Mouse (Mus musculus) hindbrain, embryonic 12.5 days (tissue): Measurements from ENCODE around the gene Znhit6. TPM values are rescaled to one million over a fixed set of nuclear protein-coding genes. Genes with fewer than 3 reads are reported as not detected.

Source experiments
- ATAC-seq: fragments of 200-750 bp; cut with Nextera tagmentation; 2 replicates; pipeline ENCODE4 v1.8.0; 2017; ENCODE audit warnings: moderate TSS enrichment; ENCODE audit not compliant: low FRiP score
- H3K27ac ChIP-seq: fragments of 300-500 bp; sonication (generic); 2 replicates; pipeline ENCODE4 v1.5.1; 2016; ENCODE audit warnings: mild to moderate bottlenecking
- H3K27me3 ChIP-seq: fragments of 300-500 bp; sonication (generic); 2 replicates; pipeline ENCODE4 v1.6.1; 2016; ENCODE audit warnings: mild to moderate bottlenecking
- H3K36me3 ChIP-seq: fragments of 300-500 bp; sonication (generic); 2 replicates; pipeline ENCODE4 v1.6.1; 2016; ENCODE audit warnings: mild to moderate bottlenecking
- H3K4me1 ChIP-seq: fragments of 300-500 bp; sonication (generic); 2 replicates; pipeline ENCODE4 v1.6.1; 2016
- H3K4me2 ChIP-seq: fragments of 300-500 bp; sonication (generic); replicated peaks from 2 replicates; pipeline ENCODE4 v1.6.1; 2016; ENCODE audit warnings: mild to moderate bottlenecking
- H3K4me3 ChIP-seq: fragments of 300-500 bp; sonication (generic); 2 replicates; pipeline ENCODE4 v1.5.1; 2016; ENCODE audit warnings: mild to moderate bottlenecking
- H3K9ac ChIP-seq: fragments of 300-500 bp; sonication (generic); 2 replicates; pipeline ENCODE4 v1.6.1; 2016; ENCODE audit warnings: mild to moderate bottlenecking, moderate library complexity
- H3K9me3 ChIP-seq: fragments of 300-500 bp; sonication (generic); replicated peaks from 2 replicates; pipeline ENCODE4 v1.6.1; 2016; ENCODE audit warnings: mild to moderate bottlenecking
- WGBS: fragments of 180-500 bp; shearing (Covaris S2); methylation state at CpG from one replicate; pipeline ENCODE4 v1.1.7; 2016; 5-methylcytosine and 5-hydroxymethylcytosine counted together
- polyA plus RNA-seq: library from polyadenylated mRNA; unstranded; fragments of >200 nt; fragmentation: Nextera tagmentation; extraction: Ambion mirVana; gene quantifications from 2 replicates; pipeline ENCODE4 v1.2.1, GENCODE M21; 2016

Znhit6 gene
- polyA plus RNA-seq, 1 experiment from 2014 or later: 40.7 TPM

DNA sequence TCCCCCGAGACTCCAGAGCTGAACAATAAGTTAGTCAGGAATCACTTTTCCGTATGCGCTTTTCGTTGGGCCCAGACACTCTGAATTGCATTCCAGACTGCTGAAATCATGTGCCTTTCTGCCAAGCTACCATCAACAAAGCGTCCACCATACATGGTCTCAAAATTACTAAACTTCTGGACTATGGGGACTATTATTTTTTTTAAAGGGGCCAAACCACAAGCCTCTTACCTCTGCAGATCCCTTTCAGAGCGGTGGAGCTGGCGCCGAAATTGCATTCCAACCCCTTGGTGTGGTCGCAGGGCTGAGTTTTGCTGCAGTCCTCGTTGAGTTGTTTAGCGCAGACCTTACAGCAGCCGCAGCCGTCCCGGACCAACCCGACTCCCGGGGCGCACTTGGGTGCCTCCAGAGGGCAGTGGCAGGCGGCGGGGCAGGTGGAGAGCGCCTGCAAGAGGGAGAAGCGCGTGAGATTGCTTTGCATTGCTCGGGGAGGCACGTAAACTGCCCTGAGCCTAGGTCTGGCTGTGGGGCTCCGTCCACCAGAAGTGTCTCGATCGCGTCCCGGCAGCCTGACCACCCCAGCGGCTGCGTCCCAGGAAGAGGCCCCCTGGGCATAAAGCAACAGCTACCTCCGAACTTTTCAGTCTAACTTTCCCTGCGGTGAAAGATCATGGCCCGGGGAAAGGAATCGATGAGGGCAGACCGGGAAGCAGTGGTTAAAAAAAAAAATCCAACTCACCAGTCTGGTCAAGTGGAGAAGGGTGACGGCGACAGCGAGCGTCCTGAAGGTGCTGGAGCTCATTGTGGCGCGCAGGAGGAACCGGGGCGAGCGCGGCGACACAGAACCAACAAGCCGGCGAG is 73.2 kb downstream of the Znhit6 start:
- WGBS: under 1% methylated on average over 49 of the region's 49 CpGs
- H3K36me3 ChIP-seq: no peaks in the 10 kb centered on the region
- ATAC-seq: 0 out of 2 replicates have a peak, but pooled peaks have one; percentile 9
- peak overlapping the region; percentile 53 for H3K4me3 ChIP-seq
- peak overlapping the region; percentile 84 for H3K27ac ChIP-seq
- peaks cover 68% of the 10 kb centered on the region for H3K4me1 ChIP-seq
- H3K27me3 ChIP-seq: peaks cover 37% of the 10 kb centered on the region
- peak overlapping the region; percentile 73 for H3K9ac ChIP-seq
- peak overlapping the region; percentile 87 for H3K4me2 ChIP-seq
- H3K9me3 ChIP-seq: no peaks in the 10 kb centered on the region

DNA sequence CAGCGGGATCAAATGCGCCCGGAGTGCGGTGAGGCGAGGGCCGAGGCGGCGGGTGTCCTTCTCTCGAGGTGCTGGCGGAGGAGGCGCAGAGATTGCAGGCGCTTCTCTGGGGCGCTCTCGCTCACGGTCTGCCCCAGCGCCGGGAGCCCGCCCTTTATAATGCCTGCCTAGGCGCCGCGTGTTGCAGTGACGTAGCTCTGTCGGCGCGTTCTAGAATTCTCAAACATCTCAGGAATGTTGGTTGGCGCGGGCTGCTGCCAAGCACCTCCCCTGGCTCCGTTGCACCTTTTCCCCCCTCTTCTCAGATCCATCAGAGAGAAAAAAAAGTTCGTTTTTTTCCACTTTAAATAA is 73.8 kb downstream of the Znhit6 start, which contains the start of gene Ccn1:
Gene Ccn1, minus strand, starts transcription at position 130 of the 351 bp plus-strand sequence.
- Histone ChIP-seq H3K4me2 (peak within 1 kb of the TSS; percentile 87), H3K9ac (peak within 1 kb of the TSS; percentile 73), H3K27ac (peak within 1 kb of the TSS; percentile 84), H3K9me3 (no peaks in the 10 kb centered on the region), H3K4me3 (peak within 1 kb of the TSS; percentile 53), H3K4me1 (peaks cover 68% of the 10 kb centered on the region), H3K27me3 (peaks cover 41% of the 10 kb centered on the region), H3K36me3 (no peaks in the 10 kb centered on the region)
- ATAC-seq: peak; percentile 63
- 1% methylated on average over 28 of the region's 29 CpGs for WGBS

DNA sequence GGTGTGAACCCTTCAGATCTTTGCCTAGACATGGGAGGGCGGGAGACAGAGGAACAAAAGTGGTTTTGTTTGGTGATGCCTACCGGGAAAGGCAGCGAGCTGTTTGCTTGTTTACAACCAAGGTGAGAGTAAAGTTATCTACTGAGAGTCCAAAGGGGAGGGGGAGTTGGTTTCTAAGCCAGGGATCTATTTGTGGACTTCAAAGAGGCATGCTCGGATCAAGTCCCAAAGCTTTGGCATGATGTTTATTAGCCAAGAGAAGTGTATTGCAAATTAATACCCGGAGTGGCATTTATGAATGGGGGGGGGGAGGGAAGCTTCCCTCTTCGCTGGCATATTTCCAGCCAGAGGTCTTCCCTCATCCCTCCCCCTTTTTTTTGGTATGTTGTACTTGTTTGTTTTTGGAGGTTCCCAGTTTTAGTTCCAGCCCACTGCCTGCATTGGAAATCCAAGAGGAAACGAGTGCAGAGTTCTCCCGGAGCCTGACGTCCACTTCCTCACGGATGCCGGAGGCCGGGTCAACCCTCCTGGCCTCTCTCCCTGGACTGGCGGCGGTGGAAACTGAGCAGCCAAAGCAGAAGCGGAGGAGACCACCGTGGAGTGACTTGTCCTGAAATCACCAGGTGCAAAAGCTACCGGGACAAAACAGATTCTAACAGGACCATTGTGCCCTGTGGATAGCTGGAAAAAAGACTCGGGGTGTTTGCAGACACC is 74.5 kb downstream of the Znhit6 start:
- H3K27me3 ChIP-seq: peaks cover 41% of the 10 kb centered on the region
- peak overlapping the region; percentile 53 for H3K4me3 ChIP-seq
- peak overlapping the region; percentile 87 for H3K4me2 ChIP-seq
- no peaks in the 10 kb centered on the region for H3K36me3 ChIP-seq
- peaks cover 66% of the 10 kb centered on the region for H3K4me1 ChIP-seq
- WGBS: 1% methylated on average over 18 of the region's 18 CpGs
- 0 out of 2 replicates have a peak, but pooled peaks have one; percentile 1 for ATAC-seq
- peak overlapping the region; percentile 58 for H3K27ac ChIP-seq
- H3K9ac ChIP-seq: peak overlapping the region; percentile 73
- no peaks in the 10 kb centered on the region for H3K9me3 ChIP-seq

DNA sequence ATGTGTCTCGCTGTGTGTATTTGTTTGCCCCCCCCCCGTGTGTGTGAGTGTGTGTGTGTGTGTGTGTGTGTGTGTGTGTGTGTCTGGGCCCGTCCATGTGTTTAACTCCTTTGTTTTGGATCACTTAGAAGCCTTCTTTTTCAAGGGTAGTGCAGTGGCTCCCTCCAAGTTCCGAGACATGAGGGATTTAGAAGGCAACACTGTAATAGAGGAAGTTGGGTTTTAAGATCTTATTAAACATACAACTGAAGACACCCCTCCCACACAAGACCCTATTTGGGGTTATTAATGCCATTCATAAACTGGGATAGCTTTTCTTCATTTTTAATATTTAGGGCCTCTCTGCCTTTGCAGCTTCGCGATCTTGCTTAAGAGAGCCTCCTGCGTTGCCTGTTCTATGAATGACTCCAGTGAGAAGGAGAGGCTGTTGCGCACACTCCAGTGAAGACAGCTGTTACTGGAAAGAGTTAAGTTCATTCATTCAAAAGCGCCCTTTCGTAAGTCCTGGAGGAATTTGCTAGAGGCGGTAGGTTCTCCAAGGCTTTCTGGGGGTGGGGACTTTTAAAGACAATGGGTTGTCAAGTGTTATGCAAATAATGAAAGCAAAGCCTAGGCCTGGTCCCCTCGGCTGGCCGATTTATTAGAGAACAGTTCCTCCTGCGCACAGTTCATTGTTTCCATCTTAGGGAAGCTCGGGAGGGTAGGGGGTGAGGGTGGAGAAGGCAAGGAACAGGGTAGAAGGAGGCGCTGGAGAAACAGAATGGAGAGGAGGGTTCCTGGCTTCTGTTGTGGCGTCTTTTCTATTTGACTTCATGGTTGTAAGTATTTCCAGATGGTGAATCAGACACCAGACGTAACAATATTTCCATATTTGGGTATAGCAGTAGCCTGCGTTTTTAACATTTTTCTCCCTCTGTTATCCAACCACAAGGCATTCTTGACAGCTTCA is 75.3 kb downstream of the Znhit6 start:
- Histone ChIP-seq H3K27ac (peak overlapping the region; percentile 58), H3K9me3 (no peaks in the 10 kb centered on the region), H3K36me3 (no peaks in the 10 kb centered on the region), H3K9ac (peak overlapping the region; percentile 24; the same call in 1 of the 2 replicates), H3K4me2 (peak overlapping the region; percentile 87), H3K27me3 (peaks cover 41% of the 10 kb centered on the region), H3K4me1 (peaks cover 60% of the 10 kb centered on the region), H3K4me3 (peak overlapping the region; percentile 53)
- ATAC-seq: peak; percentile 16; the same call in 1 of the 2 replicates
- WGBS: 2% methylated on average over 19 of the region's 19 CpGs

DNA sequence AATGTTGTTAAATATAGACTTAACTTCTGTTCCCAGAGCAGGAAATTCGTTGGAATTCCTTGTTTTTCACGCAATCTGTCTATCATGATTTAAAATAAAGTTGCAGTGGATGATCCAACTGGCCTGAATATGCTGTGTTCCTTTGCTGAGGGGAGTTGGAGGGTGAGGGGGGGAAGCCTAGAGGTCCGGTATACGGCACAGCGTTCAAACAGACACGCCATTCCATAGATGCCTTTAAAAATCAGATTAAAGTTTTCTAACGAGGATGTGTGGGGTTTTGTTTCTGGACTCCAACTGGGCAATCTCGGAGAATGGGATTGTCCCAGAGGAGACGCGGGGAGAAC is 75.9 kb downstream of the Znhit6 start:
- Histone ChIP-seq H3K9me3 (no peaks in the 10 kb centered on the region), H3K4me1 (peaks cover 59% of the 10 kb centered on the region), H3K4me3 (peak overlapping the region; percentile 11), H3K9ac (peak overlapping the region; percentile 41; the same call in 1 of the 2 replicates), H3K36me3 (no peaks in the 10 kb centered on the region), H3K27me3 (peaks cover 41% of the 10 kb centered on the region), H3K4me2 (peak overlapping the region; percentile 87), H3K27ac (0 out of 2 replicates have a peak overlapping the region, but pooled peaks have one; percentile 73)
- WGBS: 2% methylated on average over 10 of the region's 10 CpGs
- ATAC-seq: no peak

DNA sequence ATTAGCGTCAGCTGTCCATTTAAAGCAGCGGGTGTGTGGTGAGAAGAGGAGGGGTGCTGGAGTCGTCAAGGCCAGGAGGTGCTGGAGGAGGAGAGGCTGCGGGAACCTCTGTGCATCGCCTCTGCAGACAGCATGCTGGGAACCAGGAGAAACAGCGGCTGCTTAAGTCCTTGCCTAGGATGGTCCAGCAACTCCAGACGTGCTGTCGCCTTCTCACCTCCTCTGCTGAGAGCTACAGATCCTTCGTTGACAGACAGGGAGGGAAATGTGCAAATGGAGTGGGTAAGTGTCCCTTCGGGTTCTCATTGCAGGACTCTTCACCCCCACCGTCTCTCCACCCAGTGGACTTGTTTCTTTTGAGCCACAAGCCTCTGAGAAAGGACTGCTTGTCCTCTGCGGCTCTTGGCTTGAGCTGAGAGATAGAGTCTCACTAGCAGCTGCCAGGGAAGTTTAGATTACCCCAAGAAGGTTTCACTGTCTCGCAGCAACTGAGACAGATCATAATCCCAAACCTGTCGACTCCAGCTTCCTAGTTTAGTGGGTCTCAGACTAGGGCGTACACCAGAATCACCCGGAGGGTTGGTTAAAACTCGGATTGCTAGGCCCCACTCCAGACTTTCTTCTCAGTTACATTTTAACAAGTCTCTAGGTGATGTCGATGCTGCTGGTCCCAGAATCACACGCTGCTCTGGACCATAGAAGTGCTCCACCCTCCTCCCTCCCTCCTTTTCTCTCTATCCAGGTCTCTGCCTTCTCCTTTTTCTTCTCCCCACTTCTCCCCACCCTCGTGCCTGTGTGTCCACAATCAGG is 76.5 kb downstream of the Znhit6 start:
- peak overlapping the region; percentile 73 for H3K27ac ChIP-seq
- H3K36me3 ChIP-seq: no peaks in the 10 kb centered on the region
- H3K9me3 ChIP-seq: no peaks in the 10 kb centered on the region
- WGBS: 5% methylated on average over 20 of the region's 20 CpGs
- peaks cover 40% of the 10 kb centered on the region for H3K27me3 ChIP-seq
- H3K4me1 ChIP-seq: peaks cover 57% of the 10 kb centered on the region
- peak overlapping the region; percentile 62 for H3K9ac ChIP-seq
- no peak for ATAC-seq
- H3K4me3 ChIP-seq: peak overlapping the region; percentile 43
- peak overlapping the region; percentile 87 for H3K4me2 ChIP-seq

DNA sequence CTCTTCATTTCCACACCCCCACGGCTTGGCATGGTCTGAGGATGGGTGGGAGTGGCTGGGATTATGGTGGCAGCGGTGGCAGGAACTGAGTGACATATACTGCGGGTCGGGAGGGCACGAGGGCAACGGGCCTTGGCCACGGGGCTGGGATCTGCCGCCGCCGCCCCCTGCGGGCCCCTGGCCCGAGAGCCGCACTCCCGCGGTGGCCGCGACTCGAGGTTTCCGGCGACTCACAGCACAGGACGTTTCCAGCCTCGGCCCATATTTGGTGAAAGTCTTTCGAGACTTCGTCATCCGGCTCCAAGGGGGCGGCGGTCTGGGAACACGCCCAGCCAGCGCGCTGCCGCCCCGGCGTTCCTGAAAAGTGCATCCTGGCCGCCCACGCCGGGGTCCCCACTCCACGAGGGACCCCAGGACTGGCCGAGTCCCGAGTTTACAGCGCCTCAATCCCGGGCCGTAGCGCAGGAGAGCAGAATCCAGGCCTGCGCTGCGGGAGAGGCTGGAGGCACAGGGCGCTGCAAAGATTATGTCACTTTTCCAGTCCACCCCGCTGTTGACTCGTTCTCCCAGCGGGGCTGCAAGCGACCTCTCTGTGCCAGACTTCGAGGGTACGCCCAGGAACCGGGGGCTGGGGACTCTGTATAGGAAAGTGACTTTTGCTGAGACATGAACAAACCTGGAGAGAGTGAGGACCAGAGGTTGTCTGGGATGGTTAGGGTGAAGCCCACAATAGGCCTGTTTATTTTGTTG is 77.4 kb downstream of the Znhit6 start:
- peaks cover 51% of the 10 kb centered on the region for H3K4me1 ChIP-seq
- H3K9ac ChIP-seq: peak overlapping the region; percentile 62
- WGBS: 1% methylated on average over 53 of the region's 53 CpGs
- no peaks in the 10 kb centered on the region for H3K9me3 ChIP-seq
- ATAC-seq: 0 out of 2 replicates have a peak, but pooled peaks have one; percentile 8
- peak overlapping the region; percentile 87 for H3K4me2 ChIP-seq
- H3K27me3 ChIP-seq: peaks cover 34% of the 10 kb centered on the region
- H3K27ac ChIP-seq: peak overlapping the region; percentile 73; the same call in 1 of the 2 replicates
- H3K4me3 ChIP-seq: peak overlapping the region; percentile 43
- H3K36me3 ChIP-seq: no peaks in the 10 kb centered on the region

DNA sequence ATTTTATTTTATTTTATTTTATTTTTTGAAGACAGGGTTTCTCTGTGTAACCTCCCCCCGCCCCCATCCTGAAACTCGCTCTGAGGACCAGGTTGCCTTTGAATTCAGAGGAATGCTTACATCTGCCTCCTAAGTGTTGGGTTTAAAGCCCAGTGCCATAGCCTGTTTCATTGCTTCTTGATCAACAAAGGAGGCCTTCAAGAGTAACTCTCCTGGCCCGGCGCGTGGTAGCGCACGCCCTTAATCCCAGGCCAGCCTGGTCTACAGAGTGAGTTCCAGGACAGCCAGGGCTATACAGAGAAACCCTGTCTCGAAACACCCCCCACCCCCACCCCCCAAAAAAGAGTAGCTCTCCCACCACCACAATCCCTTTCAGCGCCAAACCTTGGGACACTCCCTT is 78.0 kb downstream of the Znhit6 start:
- Histone ChIP-seq H3K9me3 (no peaks in the 10 kb centered on the region), H3K4me3 (no peak overlapping the region), H3K27me3 (peaks cover 28% of the 10 kb centered on the region), H3K4me1 (peaks cover 47% of the 10 kb centered on the region), H3K27ac (no peak overlapping the region), H3K4me2 (peak overlapping the region; percentile 87; the same call in 1 of the 2 replicates), H3K36me3 (no peaks in the 10 kb centered on the region), H3K9ac (no peak overlapping the region)
- 55% methylated on average over 9 of the region's 9 CpGs for WGBS
- ATAC-seq: no peak
